Mouse (Mus musculus) intestine, embryonic 14.5 days (tissue): ENCODE measurements around the gene Elf2. TPM values are rescaled to one million over a fixed set of nuclear protein-coding genes. Genes with fewer than 3 reads are reported as not detected.
A peak's percentile ranks its signal among the peaks of the same experiment; 100 is the strongest.

Source experiments
- ATAC-seq: fragments of 200-750 bp; cut with Nextera tagmentation; replicated peaks from 2 replicates; pipeline ENCODE4 v1.8.0; 2017; ENCODE audit warnings: low read depth, moderate number of reproducible peaks, moderate TSS enrichment, moderate library complexity; ENCODE audit not compliant: low FRiP score, low TSS enrichment
- DNase-seq: peaks from one replicate; pipeline ENCODE4 v3.0.0-alpha.2; 2018; ENCODE audit warnings: low spot score
- H3K27ac ChIP-seq: fragments of 300-500 bp; sonication (generic); 2 replicates; pipeline ENCODE4 v1.5.1; 2014; ENCODE audit warnings: low read depth, mild to moderate bottlenecking, control low read depth
- H3K27me3 ChIP-seq: fragments of 300-500 bp; sonication (generic); replicated peaks from 2 replicates; pipeline ENCODE4 v1.6.1; 2014; ENCODE audit warnings: low read length, control low read depth; ENCODE audit not compliant: control insufficient read depth, insufficient read depth
- H3K36me3 ChIP-seq: fragments of 300-500 bp; sonication (generic); 2 replicates; pipeline ENCODE4 v1.6.1; 2014; ENCODE audit warnings: low read length, control low read depth; ENCODE audit not compliant: control insufficient read depth, insufficient read depth
- H3K4me1 ChIP-seq: fragments of 300-500 bp; sonication (generic); replicated peaks from 2 replicates; pipeline ENCODE4 v1.6.1; 2014; ENCODE audit warnings: low read length, control low read depth, mixed read lengths; ENCODE audit not compliant: control insufficient read depth, insufficient read depth
- H3K4me2 ChIP-seq: fragments of 300-500 bp; sonication (generic); 2 replicates; pipeline ENCODE4 v1.6.1; 2014; ENCODE audit warnings: low read length
- H3K4me3 ChIP-seq: fragments of 300-500 bp; sonication (generic); 2 replicates; pipeline ENCODE4 v1.5.1; 2014; ENCODE audit warnings: low read depth, low read length, control low read depth, mixed read lengths
- H3K9ac ChIP-seq: fragments of 300-500 bp; sonication (generic); 2 replicates; pipeline ENCODE4 v1.6.1; 2014; ENCODE audit warnings: mild to moderate bottlenecking, low read length
- H3K9me3 ChIP-seq: fragments of 300-500 bp; sonication (generic); 2 replicates; pipeline ENCODE4 v1.6.1; 2016; ENCODE audit warnings: low read length, control low read depth; ENCODE audit not compliant: control insufficient read depth
- WGBS: fragments of 180-500 bp; shearing (Covaris S2); extraction: QIAGEN DNeasy Blood & Tissue Kit; methylation state at CpG from one replicate; pipeline ENCODE4 v1.1.7; 2014; 5-methylcytosine and 5-hydroxymethylcytosine counted together
- polyA plus RNA-seq: library from polyadenylated mRNA; unstranded; fragments of >200 nt; fragmentation: Nextera tagmentation; extraction: Ambion mirVana; gene quantifications from 2 replicates; pipeline ENCODE4 v1.2.1, GENCODE M21; 2014

The Elf2 gene
- polyA plus RNA-seq, 1 experiment from 2014 or later, result 65.1 TPM

DNA sequence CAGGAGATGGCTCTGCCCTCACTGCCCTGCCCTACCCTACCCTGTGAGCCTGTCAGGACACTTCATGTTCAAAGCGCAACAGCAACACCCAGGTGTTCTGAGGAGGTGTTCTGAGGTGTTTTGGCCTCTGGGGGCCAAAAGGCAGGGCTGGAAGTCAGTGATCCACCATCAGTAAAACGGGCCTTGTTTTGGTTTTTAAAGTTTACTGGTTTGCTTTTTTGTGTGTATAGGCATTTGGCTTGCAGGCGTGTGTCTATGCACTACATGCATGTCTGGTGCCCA is 38.1 kb upstream of the Elf2 start:
- ATAC-seq (no peak), DNase-seq (no peak)
- H3K9ac ChIP-seq, result peak overlapping the region; percentile 41
- peak overlapping the region; percentile 55 for H3K4me2 ChIP-seq
- no peak overlapping the region for H3K27ac ChIP-seq
- WGBS, result 74% methylated on average over 3 of the region's 3 CpGs
- H3K27me3 ChIP-seq, result no peaks in the 10 kb centered on the region
- no peaks in the 10 kb centered on the region for H3K36me3 ChIP-seq
- peak overlapping the region; percentile 34; the same call in 1 of the 2 replicates for H3K4me3 ChIP-seq
- 0 out of 2 replicates have a peak, but pooled peaks cover 3% of the 10 kb centered on the region for H3K9me3 ChIP-seq
- H3K4me1 ChIP-seq, result peaks cover 10% of the 10 kb centered on the region; the same call in 1 of the 2 replicates

DNA sequence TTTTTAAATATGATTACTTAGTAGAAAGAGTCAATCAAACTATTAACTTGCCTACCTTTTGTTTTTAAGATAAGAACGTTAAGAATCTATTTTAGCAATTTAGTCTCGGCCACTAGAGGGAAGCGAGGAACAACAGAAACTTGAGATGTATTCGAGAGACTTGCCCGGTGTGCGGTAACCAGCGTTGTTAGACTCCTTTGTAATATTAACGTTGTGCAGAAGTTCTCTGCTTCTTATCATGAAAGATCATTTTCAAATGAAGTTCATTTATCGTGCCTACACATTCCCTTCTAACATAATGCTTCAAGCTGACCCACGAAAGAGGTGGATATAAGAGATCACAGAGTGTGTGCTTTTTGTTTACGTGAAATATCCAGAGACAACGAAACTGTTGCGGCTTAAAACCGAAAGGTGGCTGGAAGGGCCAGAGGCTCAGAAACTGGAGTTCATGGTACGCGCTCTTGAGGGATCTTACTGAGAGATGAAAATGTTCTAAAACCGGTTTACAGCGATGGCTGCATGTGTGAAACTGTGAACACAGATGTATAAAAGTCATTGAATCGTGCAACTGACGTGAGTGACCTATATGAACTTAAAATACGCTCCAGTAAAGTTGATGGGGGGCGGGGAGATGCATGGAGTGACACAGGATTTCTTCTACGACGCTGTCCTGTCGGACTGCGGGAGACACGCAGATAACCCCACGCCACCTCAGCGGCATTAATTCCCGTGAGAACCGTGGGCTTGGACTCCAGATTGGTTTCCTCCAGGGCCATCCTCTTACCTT is 37.6 kb upstream of the Elf2 start:
- H3K9ac ChIP-seq, result peak overlapping the region; percentile 41
- DNase-seq (peak; percentile 60), ATAC-seq (peak; percentile 71; the same call in 1 of the 2 replicates)
- peak overlapping the region; percentile 55 for H3K4me2 ChIP-seq
- H3K4me3 ChIP-seq, result peak overlapping the region; percentile 34
- 29% methylated on average over 31 of the region's 31 CpGs for WGBS
- peak overlapping the region; percentile 12; the same call in 1 of the 2 replicates for H3K27ac ChIP-seq
- H3K9me3 ChIP-seq, result 0 out of 2 replicates have a peak, but pooled peaks cover 3% of the 10 kb centered on the region
- peaks cover 10% of the 10 kb centered on the region; the same call in 1 of the 2 replicates for H3K4me1 ChIP-seq
- no peaks in the 10 kb centered on the region for H3K36me3 ChIP-seq
- H3K27me3 ChIP-seq, result no peaks in the 10 kb centered on the region

DNA sequence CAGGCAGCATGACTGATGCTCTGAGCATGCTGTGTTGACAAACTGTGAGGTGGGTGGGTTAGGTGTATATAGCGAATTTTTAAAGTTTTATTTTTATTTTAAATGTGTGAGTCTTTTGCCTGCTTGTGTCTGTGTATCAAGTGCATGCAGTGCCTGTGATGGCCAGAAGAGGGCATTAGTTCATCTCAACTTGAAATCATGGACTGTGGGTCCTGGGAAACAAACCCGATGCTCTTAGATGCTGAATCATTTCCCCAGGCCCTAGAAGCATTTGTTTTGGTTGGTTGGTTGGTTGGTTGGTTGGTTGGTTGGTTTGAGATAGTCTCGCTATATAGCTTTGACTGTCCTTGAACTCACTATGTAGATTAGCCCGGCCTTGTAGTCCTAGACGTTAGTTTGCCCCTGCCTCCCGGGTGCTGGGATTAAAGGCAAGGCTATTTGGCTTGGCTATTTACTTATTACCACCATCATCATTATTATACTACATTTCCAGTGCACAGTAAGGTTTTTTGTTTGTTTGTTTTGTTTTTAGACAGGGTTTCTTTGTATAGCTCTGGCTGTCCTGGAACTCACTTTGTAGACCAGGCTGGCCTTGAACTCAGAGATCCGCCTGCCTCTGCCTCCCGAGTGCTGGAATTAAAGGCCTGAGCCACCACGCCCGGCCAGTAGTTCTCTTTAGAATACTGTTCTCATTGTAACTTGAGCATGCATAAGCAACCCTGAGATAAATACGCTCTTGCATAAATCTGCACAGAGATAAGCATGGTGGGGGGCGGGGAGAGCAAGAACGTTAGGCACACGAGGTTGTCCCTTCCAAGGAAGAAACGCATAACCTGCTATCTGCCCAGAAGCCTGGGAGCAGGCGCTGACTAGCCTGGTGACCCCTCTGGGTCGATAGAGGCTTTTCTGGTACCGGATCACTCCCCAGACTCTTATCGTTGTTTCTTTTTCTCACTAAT is 35.1 kb upstream of the Elf2 start:
- no peak for ATAC-seq
- Histone ChIP-seq H3K27ac (no peak overlapping the region), H3K4me3 (no peak overlapping the region), H3K9me3 (0 out of 2 replicates have a peak, but pooled peaks cover 3% of the 10 kb centered on the region), H3K9ac (no peak overlapping the region), H3K4me1 (peaks cover 10% of the 10 kb centered on the region; the same call in 1 of the 2 replicates), H3K4me2 (no peak overlapping the region), H3K36me3 (no peaks in the 10 kb centered on the region), H3K27me3 (no peaks in the 10 kb centered on the region)
- no peak for DNase-seq
- 84% methylated on average over 19 of the region's 19 CpGs for WGBS

DNA sequence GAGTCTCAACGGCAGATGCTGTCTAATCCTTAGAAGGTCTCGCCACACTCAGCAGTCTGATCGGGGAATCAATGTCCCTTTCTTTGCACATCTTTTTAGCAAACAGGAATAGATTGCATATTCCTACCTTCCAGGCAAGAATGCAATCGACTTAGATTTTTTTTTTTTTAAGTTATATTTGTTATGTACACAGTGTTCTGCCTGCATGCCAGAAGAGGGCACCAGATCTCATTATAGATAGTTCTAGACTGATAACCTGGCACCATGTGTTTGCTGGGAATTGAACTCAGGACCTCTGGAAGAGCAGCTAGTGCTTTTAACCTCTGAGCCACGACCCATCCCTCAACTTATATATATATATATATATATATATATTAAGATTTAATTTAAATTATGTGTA is 33.1 kb upstream of the Elf2 start:
- Histone ChIP-seq H3K9ac (no peak overlapping the region), H3K4me3 (no peak overlapping the region), H3K27ac (no peak overlapping the region), H3K4me2 (no peak overlapping the region), H3K27me3 (no peaks in the 10 kb centered on the region), H3K9me3 (0 out of 2 replicates have a peak, but pooled peaks cover 3% of the 10 kb centered on the region), H3K4me1 (peaks cover 5% of the 10 kb centered on the region; the same call in 1 of the 2 replicates), H3K36me3 (no peaks in the 10 kb centered on the region)
- WGBS, result 74% methylated on average over 5 of the region's 5 CpGs
- ATAC-seq (no peak), DNase-seq (no peak)

DNA sequence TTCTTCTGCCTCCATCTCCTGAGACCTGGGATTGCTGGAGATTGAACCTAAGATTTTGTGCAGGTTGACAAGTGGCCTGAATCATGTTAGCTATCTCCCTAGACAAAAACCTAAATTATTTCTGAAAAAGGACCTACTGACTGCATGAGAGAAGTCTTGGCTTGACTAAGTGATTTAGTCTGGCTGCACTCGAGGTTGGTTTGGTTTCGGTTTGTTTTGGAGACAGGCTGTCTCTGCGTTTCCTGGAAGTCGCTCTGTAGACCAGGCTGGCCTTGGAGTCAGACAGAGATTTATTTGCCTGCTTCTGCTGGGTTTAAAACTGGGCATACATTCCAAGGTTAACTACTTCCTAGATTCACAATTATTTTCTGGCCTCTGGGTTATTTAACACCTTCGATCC is 32.4 kb upstream of the Elf2 start:
- no peak for DNase-seq

DNA sequence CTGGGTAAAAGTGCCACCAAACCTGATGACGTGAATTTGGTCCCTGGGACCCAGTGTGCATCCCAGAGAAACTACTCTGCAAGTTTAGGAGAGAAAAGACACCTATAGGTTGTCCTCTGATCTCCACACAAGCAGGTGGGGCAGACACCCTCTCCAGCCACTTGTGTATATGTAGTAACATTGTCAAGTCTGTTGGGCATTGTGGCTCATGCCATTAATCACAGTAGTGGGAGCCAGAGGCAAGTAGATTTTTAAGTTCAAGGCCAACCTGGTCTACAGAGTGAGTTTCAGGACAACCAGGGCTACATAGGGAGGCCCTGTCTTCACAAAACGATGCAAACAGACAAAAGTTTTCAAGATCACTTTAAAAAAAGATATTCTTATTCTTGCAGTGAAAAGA is 31.4 kb upstream of the Elf2 start:
- H3K4me2 ChIP-seq, result no peak overlapping the region
- H3K9me3 ChIP-seq, result 0 out of 2 replicates have a peak, but pooled peaks cover 3% of the 10 kb centered on the region
- no peaks in the 10 kb centered on the region for H3K27me3 ChIP-seq
- ATAC-seq (no peak), DNase-seq (no peak)
- no peak overlapping the region for H3K4me3 ChIP-seq
- H3K9ac ChIP-seq, result no peak overlapping the region
- no peaks in the 10 kb centered on the region for H3K4me1 ChIP-seq
- WGBS, result 71% methylated on average over 2 of the region's 2 CpGs
- no peak overlapping the region for H3K27ac ChIP-seq
- no peaks in the 10 kb centered on the region for H3K36me3 ChIP-seq

More for the DNA sequence above, 32.4 kb upstream of the Elf2 start:
- Histone ChIP-seq H3K9me3 (0 out of 2 replicates have a peak, but pooled peaks cover 3% of the 10 kb centered on the region), H3K9ac (no peak overlapping the region), H3K27me3 (no peaks in the 10 kb centered on the region), H3K4me2 (no peak overlapping the region), H3K27ac (no peak overlapping the region), H3K36me3 (no peaks in the 10 kb centered on the region), H3K4me3 (no peak overlapping the region), H3K4me1 (no peaks in the 10 kb centered on the region)
- ATAC-seq, result no peak
- WGBS, result 47% methylated on average over 5 of the region's 5 CpGs

DNA sequence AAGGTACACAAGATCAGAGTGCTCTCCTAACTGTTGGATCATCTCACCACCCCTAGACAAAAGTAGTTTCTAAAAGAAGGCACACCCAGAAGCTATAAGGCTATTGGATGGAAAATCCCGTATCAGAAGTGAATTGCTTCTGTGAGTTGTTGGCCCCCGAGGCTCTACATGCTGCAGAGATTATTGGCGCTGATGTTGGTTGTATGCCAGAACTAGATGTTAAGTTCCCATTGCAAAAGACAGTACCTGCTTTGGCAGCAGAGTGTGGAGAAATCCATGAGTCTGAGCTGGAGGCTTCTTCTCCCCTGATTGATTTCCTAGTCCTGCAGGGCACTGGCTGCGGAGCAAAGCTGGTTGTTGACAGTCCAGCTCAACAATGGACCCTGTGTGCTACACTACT is 27.5 kb upstream of the Elf2 start:
- H3K27me3 ChIP-seq, result 0 out of 2 replicates have a peak, but pooled peaks cover 3% of the 10 kb centered on the region
- H3K9me3 ChIP-seq, result no peaks in the 10 kb centered on the region
- H3K36me3 ChIP-seq, result no peaks in the 10 kb centered on the region
- H3K4me2 ChIP-seq, result no peak overlapping the region
- 0 out of 2 replicates have a peak, but pooled peaks cover 4% of the 10 kb centered on the region for H3K4me1 ChIP-seq
- no peak overlapping the region for H3K9ac ChIP-seq
- DNase-seq (no peak), ATAC-seq (no peak)
- no peak overlapping the region for H3K4me3 ChIP-seq
- 79% methylated on average over 4 of the region's 4 CpGs for WGBS
- H3K27ac ChIP-seq, result no peak overlapping the region

DNA sequence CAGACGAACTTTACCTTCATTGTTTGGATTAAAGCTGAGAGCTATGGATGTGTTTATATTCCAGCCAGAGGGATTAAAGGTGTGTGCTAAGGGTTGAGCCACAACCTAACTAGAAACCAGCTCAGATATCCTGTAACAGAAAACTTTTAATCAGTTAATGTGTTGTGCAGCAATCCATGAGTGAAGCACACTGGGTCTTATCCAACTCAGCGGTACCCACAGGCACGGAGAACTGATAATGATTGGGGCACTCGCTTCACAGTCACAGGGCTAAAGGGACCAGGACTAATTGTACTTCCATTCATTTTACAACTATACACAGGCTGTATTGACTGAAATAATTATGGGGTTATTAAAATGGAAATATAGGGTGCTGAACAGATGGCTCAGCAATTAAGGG is 26.5 kb upstream of the Elf2 start:
- DNase-seq, result no peak
- no peaks in the 10 kb centered on the region for H3K36me3 ChIP-seq
- WGBS, result 62% methylated on average over 4 of the region's 4 CpGs
- H3K27ac ChIP-seq, result no peak overlapping the region
- ATAC-seq, result no peak
- 0 out of 2 replicates have a peak, but pooled peaks cover 3% of the 10 kb centered on the region for H3K27me3 ChIP-seq
- H3K4me1 ChIP-seq, result 0 out of 2 replicates have a peak, but pooled peaks cover 4% of the 10 kb centered on the region
- no peak overlapping the region for H3K4me2 ChIP-seq
- no peaks in the 10 kb centered on the region for H3K9me3 ChIP-seq
- H3K4me3 ChIP-seq, result no peak overlapping the region
- no peak overlapping the region for H3K9ac ChIP-seq
